Mouse (Mus musculus): ENCODE results near the gene Ndufa7.
"Not testable (repeated sequence)": the region's sequence is repeated elsewhere in the genome, so short reads cannot be mapped to it uniquely, and the experiment has no call there.

The Ndufa7 gene

GRCm38 (mm10) chr17:33875797-33876196 is 51.4 kb downstream of the Ndufa7 start:
- DNase-seq (ENCODE audit: low spot score), result peak; percentile 40

- not testable (repeated sequence) for DNase-seq (ENCODE audit: low spot score)
These were observed 59.9 kb downstream of the Ndufa7 start for GRCm38 (mm10) chr17:33884320-33884719.

- DNase-seq (ENCODE audit: low spot score), result not testable (repeated sequence)
These were observed 63.4 kb downstream of the Ndufa7 start for GRCm38 (mm10) chr17:33887802-33888201.

Measured in adipocyte (in vitro differentiated cells).